Mouse (Mus musculus): ENCODE data around the gene Tpm3. TPM values are rescaled to one million over a fixed set of nuclear protein-coding genes. Genes with fewer than 3 reads are reported as not detected.

Gene Tpm3
- polyA plus RNA-seq, 1 experiment from 2014 or later: 683 TPM

GRCm38 (mm10) chr3:90076921-90077716, 4.7 kb downstream of the Tpm3 start:
- H3K4me1 ChIP-seq: peaks cover 25% of the 10 kb centered on the region
- H3K4me2 ChIP-seq: 0 out of 2 replicates have a peak overlapping the region, but pooled peaks have one; percentile 6
- no peaks in the 10 kb centered on the region for H3K27me3 ChIP-seq
- no peak overlapping the region for H3K27ac ChIP-seq
- 8% methylated on average over 5 of the region's 5 CpGs for WGBS
- no peak for ATAC-seq (ENCODE audit: borderline replicate concordance, extremely low read depth, low FRiP score, low TSS enrichment)
- H3K4me3 ChIP-seq: no peak overlapping the region
- no peaks in the 10 kb centered on the region for H3K9me3 ChIP-seq
- H3K36me3 ChIP-seq: no peaks in the 10 kb centered on the region
- H3K9ac ChIP-seq: no peak overlapping the region

- H3K4me3 ChIP-seq: no peak overlapping the region
- no peaks in the 10 kb centered on the region for H3K27me3 ChIP-seq
- no peak overlapping the region for H3K27ac ChIP-seq
- H3K4me2 ChIP-seq: no peak overlapping the region
- H3K4me1 ChIP-seq: peaks cover 36% of the 10 kb centered on the region
- no peak overlapping the region for H3K9ac ChIP-seq
- no peak for ATAC-seq (ENCODE audit: borderline replicate concordance, extremely low read depth, low FRiP score, low TSS enrichment)
- H3K9me3 ChIP-seq: no peaks in the 10 kb centered on the region
- H3K36me3 ChIP-seq: no peaks in the 10 kb centered on the region
- 39% methylated on average over 5 of the region's 5 CpGs for WGBS
These were observed 5.8 kb downstream of the Tpm3 start for GRCm38 (mm10) chr3:90078224-90078623.

GRCm38 (mm10) chr3:90079133-90079762, 6.8 kb downstream of the Tpm3 start:
- Histone ChIP-seq H3K4me2 (peak overlapping the region; percentile 71), H3K9ac (peak overlapping the region; percentile 89), H3K36me3 (no peaks in the 10 kb centered on the region), H3K27me3 (no peaks in the 10 kb centered on the region), H3K9me3 (no peaks in the 10 kb centered on the region), H3K4me1 (peaks cover 46% of the 10 kb centered on the region), H3K27ac (peak overlapping the region; percentile 99), H3K4me3 (peak overlapping the region; percentile 85)
- ATAC-seq (ENCODE audit: borderline replicate concordance, extremely low read depth, low FRiP score, low TSS enrichment): peak; percentile 96
- under 1% methylated on average over 33 of the region's 33 CpGs for WGBS

GRCm38 (mm10) chr3:90079763-90080497, 7.5 kb downstream of the Tpm3 start:
- Histone ChIP-seq H3K9me3 (no peaks in the 10 kb centered on the region), H3K27me3 (no peaks in the 10 kb centered on the region), H3K27ac (peak overlapping the region; percentile 99), H3K36me3 (no peaks in the 10 kb centered on the region), H3K4me1 (peaks cover 53% of the 10 kb centered on the region), H3K9ac (peak overlapping the region; percentile 89), H3K4me2 (peak overlapping the region; percentile 71), H3K4me3 (peak overlapping the region; percentile 85)
- under 1% methylated on average over 51 of the region's 53 CpGs for WGBS
- ATAC-seq (ENCODE audit: borderline replicate concordance, extremely low read depth, low FRiP score, low TSS enrichment): peak; percentile 70

- under 1% methylated on average over 6 of the region's 6 CpGs for WGBS
These were observed 8.0 kb downstream of the Tpm3 start for GRCm38 (mm10) chr3:90080498-90080863.

GRCm38 (mm10) chr3:90081365-90082240, 9.2 kb downstream of the Tpm3 start:
- no peak for ATAC-seq (ENCODE audit: borderline replicate concordance, extremely low read depth, low FRiP score, low TSS enrichment)
- H3K4me1 ChIP-seq: peaks cover 66% of the 10 kb centered on the region
- 56% methylated on average over 5 of the region's 5 CpGs for WGBS

More at GRCm38 (mm10) chr3:90080498-90080863, 8.0 kb downstream of the Tpm3 start:
- Histone ChIP-seq H3K4me3 (peak overlapping the region; percentile 85), H3K4me1 (peaks cover 58% of the 10 kb centered on the region), H3K4me2 (peak overlapping the region; percentile 71), H3K27ac (peak overlapping the region; percentile 99), H3K27me3 (no peaks in the 10 kb centered on the region), H3K9ac (peak overlapping the region; percentile 89), H3K36me3 (no peaks in the 10 kb centered on the region), H3K9me3 (no peaks in the 10 kb centered on the region)
- no peak for ATAC-seq (ENCODE audit: borderline replicate concordance, extremely low read depth, low FRiP score, low TSS enrichment)

GRCm38 (mm10) chr3:90083034-90083433, 10.6 kb downstream of the Tpm3 start:
- 22% methylated on average over 5 of the region's 5 CpGs for WGBS
- Histone ChIP-seq H3K4me1 (peaks cover 60% of the 10 kb centered on the region), H3K9me3 (no peaks in the 10 kb centered on the region), H3K9ac (no peak overlapping the region; the same call in 1 of the 2 replicates), H3K27me3 (no peaks in the 10 kb centered on the region), H3K4me2 (peak overlapping the region; percentile 71), H3K27ac (peak overlapping the region; percentile 99), H3K36me3 (peaks cover 21% of the 10 kb centered on the region), H3K4me3 (peak overlapping the region; percentile 9)
- no peak for ATAC-seq (ENCODE audit: borderline replicate concordance, extremely low read depth, low FRiP score, low TSS enrichment)

More at GRCm38 (mm10) chr3:90081365-90082240, 9.2 kb downstream of the Tpm3 start:
- peak overlapping the region; percentile 85 for H3K4me3 ChIP-seq
- H3K9me3 ChIP-seq: no peaks in the 10 kb centered on the region
- H3K9ac ChIP-seq: peak overlapping the region; percentile 14; the same call in 1 of the 2 replicates
- peak overlapping the region; percentile 71 for H3K4me2 ChIP-seq
- H3K27me3 ChIP-seq: no peaks in the 10 kb centered on the region
- H3K27ac ChIP-seq: peak overlapping the region; percentile 99
- H3K36me3 ChIP-seq: peaks cover 7% of the 10 kb centered on the region; the same call in 1 of the 2 replicates

- no peaks in the 10 kb centered on the region for H3K9me3 ChIP-seq
- peak overlapping the region; percentile 99 for H3K27ac ChIP-seq
- no peak overlapping the region for H3K9ac ChIP-seq
- peaks cover 58% of the 10 kb centered on the region for H3K4me1 ChIP-seq
- H3K36me3 ChIP-seq: peaks cover 29% of the 10 kb centered on the region
- peak overlapping the region; percentile 71 for H3K4me2 ChIP-seq
- ATAC-seq (ENCODE audit: borderline replicate concordance, extremely low read depth, low FRiP score, low TSS enrichment): no peak
- H3K27me3 ChIP-seq: no peaks in the 10 kb centered on the region
- WGBS: 26% methylated on average over 3 of the region's 3 CpGs
- peak overlapping the region; percentile 9; the same call in 1 of the 2 replicates for H3K4me3 ChIP-seq
These were observed 11.4 kb downstream of the Tpm3 start for GRCm38 (mm10) chr3:90083698-90084324.

GRCm38 (mm10) chr3:90084790-90085189, 12.3 kb downstream of the Tpm3 start:
- H3K27ac ChIP-seq: peak overlapping the region; percentile 99; the same call in 1 of the 2 replicates
- no peak for ATAC-seq (ENCODE audit: borderline replicate concordance, extremely low read depth, low FRiP score, low TSS enrichment)
- no peaks in the 10 kb centered on the region for H3K9me3 ChIP-seq
- H3K4me3 ChIP-seq: no peak overlapping the region
- peaks cover 54% of the 10 kb centered on the region for H3K4me1 ChIP-seq
- H3K9ac ChIP-seq: no peak overlapping the region
- peaks cover 38% of the 10 kb centered on the region for H3K36me3 ChIP-seq
- WGBS: 54% methylated on average over 4 of the region's 4 CpGs
- no peaks in the 10 kb centered on the region for H3K27me3 ChIP-seq
- peak overlapping the region; percentile 71; the same call in 1 of the 2 replicates for H3K4me2 ChIP-seq

GRCm38 (mm10) chr3:90085281-90085680, 12.8 kb downstream of the Tpm3 start:
- WGBS: 65% methylated on average over 6 of the region's 6 CpGs
- H3K27ac ChIP-seq: peak overlapping the region; percentile 99; the same call in 1 of the 2 replicates
- H3K9ac ChIP-seq: no peak overlapping the region
- peaks cover 54% of the 10 kb centered on the region for H3K4me1 ChIP-seq
- no peaks in the 10 kb centered on the region for H3K27me3 ChIP-seq
- ATAC-seq (ENCODE audit: borderline replicate concordance, extremely low read depth, low FRiP score, low TSS enrichment): no peak
- no peak overlapping the region for H3K4me3 ChIP-seq
- peaks cover 43% of the 10 kb centered on the region for H3K36me3 ChIP-seq
- no peak overlapping the region for H3K4me2 ChIP-seq
- H3K9me3 ChIP-seq: no peaks in the 10 kb centered on the region

All from lung, embryonic 15.5 days (tissue).